Mouse (Mus musculus) c-Kit-positive CD71-positive TER-119-positive erythroid progenitor cells, embryonic 14.5 days (primary cell): ENCODE data around the gene Gm45711.
"Not testable (repeated sequence)": the region's sequence is repeated elsewhere in the genome, so short reads cannot be mapped to it uniquely, and the experiment has no call there.

Source experiments
- DNase-seq: peaks from one replicate; pipeline ENCODE4 v3.0.0-alpha.2; 2013; ENCODE audit warnings: low spot score

Gene Gm45711

DNA sequence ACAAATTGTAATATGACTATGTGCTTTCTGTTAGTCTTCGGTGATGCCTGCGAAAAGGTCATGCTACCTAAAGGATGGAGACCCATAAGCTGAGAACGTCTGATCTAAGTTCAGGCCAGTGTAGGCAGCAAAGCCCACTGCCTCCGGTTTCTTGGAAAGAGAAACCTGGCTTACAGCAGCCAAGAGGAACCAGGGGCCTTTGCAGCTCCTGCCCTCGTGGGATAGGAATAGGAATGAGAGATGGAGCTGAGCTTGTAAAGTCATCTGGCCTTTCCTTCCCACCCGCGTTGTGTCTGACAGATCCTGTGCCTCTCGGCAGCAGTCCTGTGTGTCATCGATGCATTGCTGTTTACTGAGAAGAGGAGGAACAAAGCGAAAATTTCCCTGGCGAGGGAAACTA, 11.4 kb upstream of the Gm45711 start, which contains the start of gene Gm11020:
Gene Gm11020 (plus strand): TSS at position 301 of the 400 bp plus-strand sequence.
- DNase-seq = not testable (repeated sequence)

DNA sequence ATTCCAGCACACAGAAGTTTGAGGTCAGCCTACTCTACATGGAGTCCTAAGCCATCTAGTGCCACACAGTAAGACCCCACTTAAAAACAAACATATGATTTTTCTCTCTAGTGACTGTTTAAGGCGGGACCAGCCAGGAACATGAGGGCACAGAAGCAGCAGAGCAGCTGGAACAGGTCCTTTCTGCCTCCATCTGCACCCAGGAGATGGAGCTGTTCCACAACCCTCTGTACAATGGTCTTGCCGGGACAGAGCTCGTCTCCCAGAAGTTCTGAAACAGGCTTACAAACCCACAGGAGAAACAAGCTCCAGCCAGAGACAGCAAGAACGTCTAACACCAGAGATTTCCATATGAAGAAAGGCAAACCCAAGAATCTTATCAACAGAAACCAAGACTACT, 3.4 kb upstream of the Gm45711 start:
- DNase-seq = no peak

GRCm38 (mm10) chr8:104312023-104312422, 2.1 kb upstream of the Gm45711 start:
- DNase-seq = not testable (repeated sequence)

- DNase-seq = not testable (repeated sequence)
Observed at GRCm38 (mm10) chr8:104308341-104308740, 1.5 kb downstream of the Gm45711 start.

DNA sequence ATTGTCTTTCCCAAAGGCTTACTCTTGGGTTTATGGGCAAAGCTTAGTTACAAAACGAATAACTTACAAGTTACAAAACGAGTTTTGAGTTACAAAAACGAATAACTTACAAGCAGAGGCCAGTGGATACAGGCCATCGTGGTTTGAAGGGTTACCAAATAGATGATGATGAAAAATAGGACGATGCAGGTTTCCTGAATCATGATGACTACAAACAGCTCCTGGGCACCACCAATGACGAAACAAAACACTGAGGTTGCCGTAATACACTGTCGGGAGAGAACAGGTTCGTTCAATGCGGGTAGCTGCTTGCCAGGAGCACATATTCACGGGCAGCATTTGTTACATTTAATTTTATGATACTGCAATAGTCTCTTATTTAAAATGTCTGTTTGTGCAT, 4.9 kb downstream of the Gm45711 start:
- DNase-seq = no peak

DNA sequence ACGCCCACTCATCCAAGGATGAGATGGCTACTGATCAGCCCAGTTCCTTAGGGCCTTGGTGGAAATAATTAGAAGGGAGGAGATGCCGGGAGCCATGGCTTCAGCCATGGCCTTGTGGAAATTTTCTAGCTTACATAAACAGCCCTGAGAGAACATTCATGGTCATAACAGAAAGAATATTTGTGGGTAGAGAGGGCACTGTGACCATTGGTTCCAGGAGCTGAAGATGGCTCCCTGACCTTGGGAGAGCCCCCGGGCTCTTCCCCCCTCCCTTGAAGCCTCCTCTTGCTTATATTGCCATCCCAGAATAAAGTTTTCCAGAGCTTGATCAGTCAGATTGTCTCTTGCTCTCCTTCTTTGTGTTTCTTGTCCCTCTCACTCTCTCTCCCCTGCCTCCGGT, 7.3 kb downstream of the Gm45711 start:
- DNase-seq = not testable (repeated sequence)

GRCm38 (mm10) chr8:104301577-104301976, 8.3 kb downstream of the Gm45711 start:
- DNase-seq = not testable (repeated sequence)

- no peak for DNase-seq
Observed at GRCm38 (mm10) chr8:104294396-104294795, 15.5 kb downstream of the Gm45711 start.

GRCm38 (mm10) chr8:104293081-104293480, 16.8 kb downstream of the Gm45711 start, which contains the start of gene Cmtm2a:
Cmtm2a (minus strand) TSS chr8:104293181.
- DNase-seq = not testable (repeated sequence)

- DNase-seq = no peak
Observed at GRCm38 (mm10) chr8:104268937-104269440, 40.9 kb downstream of the Gm45711 start.

- DNase-seq = no peak
Observed at GRCm38 (mm10) chr8:104268368-104268767, 41.5 kb downstream of the Gm45711 start.

- not testable (repeated sequence) for DNase-seq
Observed at GRCm38 (mm10) chr8:104264271-104264935, 45.5 kb downstream of the Gm45711 start.

GRCm38 (mm10) chr8:104261802-104262201, 48.1 kb downstream of the Gm45711 start:
- DNase-seq = not testable (repeated sequence)

- DNase-seq = peak; percentile 45
Observed at GRCm38 (mm10) chr8:104253016-104253415, 56.9 kb downstream of the Gm45711 start.

DNA sequence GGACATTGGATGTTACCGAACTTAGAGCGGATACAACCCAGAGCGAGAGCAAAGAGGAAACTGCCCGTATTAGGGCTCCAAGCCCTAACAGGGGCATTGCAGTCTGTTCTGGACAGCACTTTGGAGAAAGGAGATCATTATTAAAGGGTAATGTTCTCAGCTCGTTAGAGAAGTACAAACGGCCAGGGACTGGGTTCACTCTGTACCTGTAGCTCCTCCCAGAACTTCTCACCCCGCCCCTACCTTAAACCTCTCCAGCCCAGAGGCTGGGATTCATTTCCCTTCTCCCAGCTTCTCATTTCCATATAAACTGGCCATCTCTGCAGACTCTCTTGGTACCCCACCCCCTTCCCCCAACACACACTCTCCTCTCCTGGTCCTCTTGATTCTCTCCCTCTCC, 58.4 kb downstream of the Gm45711 start:
- no peak for DNase-seq

DNA sequence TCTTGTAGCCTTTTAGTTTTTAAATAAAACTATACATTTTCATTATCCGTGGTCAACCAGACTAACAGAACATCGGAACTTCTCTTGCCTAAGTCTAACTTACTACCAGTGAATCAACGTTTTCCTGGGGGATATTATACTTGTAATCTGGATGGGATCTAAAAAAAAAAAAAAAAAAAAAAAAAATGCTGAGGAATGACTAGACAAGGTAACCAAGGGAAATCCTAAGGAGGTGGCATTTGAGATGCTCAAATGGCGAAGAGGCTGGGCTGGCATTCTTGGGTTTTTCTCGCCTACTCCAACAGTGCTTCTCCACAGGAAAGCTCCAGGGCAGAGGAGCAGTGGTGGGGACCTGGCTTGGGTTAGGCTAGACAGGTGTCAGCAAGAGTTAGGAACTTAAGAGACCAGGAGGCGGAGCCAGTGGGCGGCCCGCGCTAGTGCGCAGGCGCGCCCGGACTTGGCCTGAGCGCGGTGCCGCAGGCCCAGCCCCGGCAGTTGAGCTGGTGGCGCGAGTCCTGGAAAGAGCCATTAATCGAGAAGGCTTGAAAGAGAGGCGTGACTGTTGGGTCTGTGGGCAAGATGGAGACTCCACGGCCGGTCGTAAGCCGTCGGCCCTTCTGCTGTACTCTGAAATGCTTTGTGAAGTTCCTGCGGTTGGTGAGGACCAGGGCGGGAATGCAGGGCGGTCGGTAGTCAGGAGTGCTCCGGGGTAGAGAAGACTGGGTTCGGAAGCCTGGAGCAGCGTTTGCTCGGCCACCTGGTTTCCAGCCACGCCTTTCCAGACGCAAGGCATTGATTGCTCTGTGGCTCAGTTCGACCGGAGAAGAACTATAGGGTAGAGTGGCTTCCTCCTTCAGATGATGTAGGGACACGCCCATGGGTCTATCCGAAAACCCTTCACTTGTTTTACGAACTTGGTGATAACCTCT, 59.2 kb downstream of the Gm45711 start, which contains the start of gene Cklf:
Gene Cklf (plus strand): TSS at position 423 of the 929 bp plus-strand sequence.
- peak; percentile 89 for DNase-seq

GRCm38 (mm10) chr8:104249442-104249996, 60.4 kb downstream of the Gm45711 start:
- no peak for DNase-seq

- DNase-seq = peak; percentile 77
Observed at GRCm38 (mm10) chr8:104248276-104248675, 61.6 kb downstream of the Gm45711 start, which contains the start of gene Tk2. Tk2 (minus strand) TSS chr8:104248558.

DNA sequence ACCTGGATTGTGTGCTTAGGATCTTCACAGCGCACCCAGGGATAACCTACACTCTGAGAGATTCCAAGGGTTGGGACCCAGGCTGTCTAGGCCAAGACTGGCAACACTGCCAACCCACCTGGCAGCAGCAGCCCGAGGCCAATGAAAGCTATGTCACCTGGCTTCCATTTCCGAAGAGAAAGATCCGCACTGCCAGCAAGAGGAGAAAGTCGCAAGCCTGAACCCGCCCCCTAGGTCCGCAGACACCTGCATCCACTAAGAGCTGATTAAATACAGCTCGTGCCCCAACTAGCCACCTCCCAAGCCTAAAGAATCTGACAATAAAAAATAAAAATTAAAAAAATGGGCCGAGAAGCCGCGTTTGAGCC, 62.0 kb downstream of the Gm45711 start:
- peak; percentile 16 for DNase-seq

GRCm38 (mm10) chr8:104247054-104247907, 62.6 kb downstream of the Gm45711 start:
- no peak for DNase-seq

- DNase-seq = no peak
Observed at GRCm38 (mm10) chr8:104246621-104247020, 63.3 kb downstream of the Gm45711 start.
